In the genomic region with DNA sequence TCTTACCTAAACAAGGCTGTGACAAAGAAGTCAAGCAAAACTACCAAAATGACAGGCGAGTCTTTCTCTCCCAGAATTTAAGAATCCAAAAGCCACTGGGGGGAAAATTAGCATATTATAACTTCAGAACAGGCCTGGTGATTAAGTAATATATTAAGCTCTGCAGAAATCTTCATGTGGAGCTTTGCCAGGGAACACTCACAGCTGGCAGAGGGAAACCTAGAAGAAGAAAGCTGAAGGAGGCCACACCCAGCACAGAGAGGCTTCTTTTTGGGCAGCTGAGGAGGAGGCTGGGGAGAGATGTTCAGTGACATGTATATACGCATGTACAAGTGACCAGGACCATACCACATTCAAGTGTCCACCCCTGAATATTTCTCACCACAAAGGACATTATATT, we compare ENCODE assay signal across 19 mouse cellular contexts.
DNase-seq lines count a peak whose midpoint lies in the region; ATAC-seq lines count a peak whose summit lies in the region.
"Had no signal": no experiment of that assay in that cellular context is flagged by ENCODE, and none has a peak within 500 bp of the region (broad histone marks: within the 10 kb centered on the region; RNA-seq: fewer than 3 reads in every experiment).

No protein-coding gene starts in this region.

- DNase-seq in gastrocnemius, postnatal 14 days = peak; percentile 12
- DNase-seq in gastrocnemius, postnatal 4 days (ENCODE audit: low spot score in 2 of 2) = no peak
- peak; percentile 40 for DNase-seq in kidney, postnatal 14 days
- peak; percentile 48 for DNase-seq in 3T3-L1 (ENCODE audit: low read depth, low spot score)
- DNase-seq in retina, postnatal 1 day = no peak
- DNase-seq: cerebellum, adult 11-12 months; cerebellum, postnatal 36 days; liver, embryonic 13.5 days; right cerebral cortex, postnatal 14 days; thymus, postnatal 14 days had no signal

- H3K36me3 ChIP-seq in kidney, embryonic 15.5 days = no peaks in the 10 kb centered on the region
- no peaks in the 10 kb centered on the region for H3K36me3 ChIP-seq in embryonic facial prominence, embryonic 15.5 days
- H3K36me3 ChIP-seq: forebrain, embryonic 10.5 days; G1E; hindbrain, embryonic 15.5 days; limb, embryonic 12.5 days; liver, embryonic 13.5 days; neural tube, embryonic 12.5 days had no signal

- intact Hi-C loops in gastrocnemius, postnatal 14 days (cut with DNase I; ENCODE audit: low total_unique reads) = no loop called here

- no peak overlapping the region for H3K4me3 ChIP-seq in kidney, embryonic 15.5 days (replicated peaks)
- no peak overlapping the region for H3K4me3 ChIP-seq in embryonic facial prominence, embryonic 15.5 days (replicated peaks)
- H3K4me3 ChIP-seq: forebrain, embryonic 10.5 days; hindbrain, embryonic 15.5 days; limb, embryonic 12.5 days; liver, embryonic 13.5 days; neural tube, embryonic 12.5 days had no signal

- no peak for ATAC-seq in kidney, embryonic 15.5 days (replicated peaks; ENCODE audit: low FRiP score)
- no peak for ATAC-seq in embryonic facial prominence, embryonic 15.5 days (ENCODE audit: insufficient number of reproducible peaks, low FRiP score, low TSS enrichment, low read depth)
- ATAC-seq: CD4-positive, CD25-positive, alpha-beta regulatory T cell, adult 4 months; intestine, embryonic 16.5 days had no signal

- H3K27me3 ChIP-seq in kidney, embryonic 15.5 days = no peaks in the 10 kb centered on the region
- H3K27me3 ChIP-seq in embryonic facial prominence, embryonic 15.5 days = no peaks in the 10 kb centered on the region
- H3K27me3 ChIP-seq: limb, embryonic 12.5 days; liver, embryonic 13.5 days; neural tube, embryonic 12.5 days had no signal

- no peaks in the 10 kb centered on the region for H3K9me3 ChIP-seq in kidney, embryonic 15.5 days (replicated peaks)
- no peaks in the 10 kb centered on the region for H3K9me3 ChIP-seq in embryonic facial prominence, embryonic 15.5 days (replicated peaks)
- H3K9me3 ChIP-seq: forebrain, embryonic 10.5 days; G1E; hindbrain, embryonic 15.5 days; limb, embryonic 12.5 days; liver, embryonic 13.5 days; neural tube, embryonic 12.5 days had no signal

- peaks cover 4% of the 10 kb centered on the region; the same call in 1 of the 2 replicates for H3K4me1 ChIP-seq in kidney, embryonic 15.5 days
- peaks cover 27% of the 10 kb centered on the region for H3K4me1 ChIP-seq in embryonic facial prominence, embryonic 15.5 days
- H3K4me1 ChIP-seq: liver, embryonic 13.5 days; neural tube, embryonic 12.5 days had no signal

- H3K4me2 ChIP-seq in kidney, embryonic 15.5 days = no peak overlapping the region
- H3K4me2 ChIP-seq in embryonic facial prominence, embryonic 15.5 days (replicated peaks) = no peak overlapping the region
- H3K4me2 ChIP-seq: hindbrain, embryonic 15.5 days; limb, embryonic 12.5 days; liver, embryonic 13.5 days; neural tube, embryonic 12.5 days had no signal

- H3K9ac ChIP-seq in kidney, embryonic 15.5 days = no peak overlapping the region
- H3K9ac ChIP-seq in embryonic facial prominence, embryonic 15.5 days = no peak overlapping the region
- H3K9ac ChIP-seq: hindbrain, embryonic 15.5 days; limb, embryonic 12.5 days; liver, embryonic 13.5 days; neural tube, embryonic 12.5 days had no signal

- WGBS in kidney, embryonic 15.5 days = 84% methylated on average over 2 of the region's 2 CpGs
- WGBS in embryonic facial prominence, embryonic 15.5 days = 53% methylated on average over 2 of the region's 2 CpGs

- no peak overlapping the region for H3K27ac ChIP-seq in kidney, embryonic 15.5 days
- peak overlapping the region; percentile 63 for H3K27ac ChIP-seq in embryonic facial prominence, embryonic 15.5 days (replicated peaks)
- H3K27ac ChIP-seq: hindbrain, embryonic 15.5 days; liver, embryonic 13.5 days; neural tube, embryonic 12.5 days had no signal

Comparison
In these comparisons a context has a peak if more than half of its experiments do, and no peak if none do; other contexts are left out.
1. DNase-seq: peak in gastrocnemius, postnatal 14 days (single experiment), kidney, postnatal 14 days (single experiment) and 3T3-L1 (single experiment); none in gastrocnemius, postnatal 4 days (0 of 2) and retina, postnatal 1 day (single experiment).